Mouse (Mus musculus) megakaryocyte, adult 5-6 weeks (primary cell): ENCODE measurements around the gene Fam83f. TPM values are rescaled to one million over a fixed set of nuclear protein-coding genes. Genes with fewer than 3 reads are reported as not detected.

Source experiments
- ATAC-seq: 2 replicates; pipeline ENCODE4 v1.8.0; 2016; ENCODE audit warnings: mild to moderate bottlenecking, inconsistent platforms; ENCODE audit not compliant: poor library complexity, severe bottlenecking
- total RNA-seq, 2 experiments: library from RNA; stranded (forward) in 1 of 2; stranded (reverse) in 1 of 2; fragments of 153-499, 151-499 nt in 1 of 2; fragments of 221-1000, 200-1000 nt in 1 of 2; gene quantifications; 2 replicates each; pipeline versions ENCODE4 v1.2.3 to v1.2.4; 2015 to 2017

Fam83f gene
- total RNA-seq, 2 experiments from 2014 or later = 1.0 to 2.6 TPM

DNA sequence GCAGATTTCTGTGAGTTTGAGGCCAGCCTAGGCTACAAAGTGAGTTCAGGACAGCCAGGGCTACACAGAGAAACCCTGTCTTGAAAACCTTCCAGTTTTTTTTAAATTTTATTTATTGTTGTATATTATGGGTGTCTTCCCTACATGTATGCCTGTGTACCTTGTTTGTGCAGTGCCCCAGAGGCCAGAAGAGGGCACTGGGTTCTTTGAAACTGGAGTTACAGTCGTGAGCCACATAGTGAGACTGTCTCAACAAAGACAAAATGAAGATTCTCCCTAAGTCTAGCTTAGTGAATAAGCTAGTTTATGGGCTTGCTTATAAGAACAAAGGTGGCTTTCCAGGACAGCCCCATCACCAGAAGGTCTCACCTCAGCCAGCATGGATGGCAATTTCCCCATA, 64.9 kb downstream of the Fam83f start:
- peak; percentile 27; the same call in 1 of the 2 replicates for ATAC-seq

DNA sequence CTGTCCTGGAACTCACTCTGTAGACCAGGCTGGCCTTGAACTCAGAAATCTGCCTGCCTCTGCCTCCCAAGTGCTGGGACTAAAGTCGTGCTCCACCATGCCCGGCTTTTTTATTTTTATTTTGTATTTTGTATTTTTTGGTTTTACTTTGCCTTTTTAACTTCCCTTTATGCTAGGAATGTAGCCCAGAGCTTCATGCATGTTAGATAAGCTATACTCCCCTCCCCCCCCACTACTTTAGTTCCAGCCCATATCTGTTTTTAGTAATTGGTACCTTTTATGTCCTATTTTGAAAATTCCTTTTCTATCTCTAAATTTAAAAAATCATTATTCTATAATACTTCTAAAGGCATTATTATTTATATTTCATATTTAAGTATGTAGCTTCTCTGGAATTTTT, 66.6 kb downstream of the Fam83f start:
- ATAC-seq = no peak

- ATAC-seq = peak; percentile 33; the same call in 1 of the 2 replicates
Measured at GRCm38 (mm10) chr15:80739972-80740371, 68.3 kb downstream of the Fam83f start.

- ATAC-seq = no peak
Measured at GRCm38 (mm10) chr15:80741836-80742235, 70.2 kb downstream of the Fam83f start.

DNA sequence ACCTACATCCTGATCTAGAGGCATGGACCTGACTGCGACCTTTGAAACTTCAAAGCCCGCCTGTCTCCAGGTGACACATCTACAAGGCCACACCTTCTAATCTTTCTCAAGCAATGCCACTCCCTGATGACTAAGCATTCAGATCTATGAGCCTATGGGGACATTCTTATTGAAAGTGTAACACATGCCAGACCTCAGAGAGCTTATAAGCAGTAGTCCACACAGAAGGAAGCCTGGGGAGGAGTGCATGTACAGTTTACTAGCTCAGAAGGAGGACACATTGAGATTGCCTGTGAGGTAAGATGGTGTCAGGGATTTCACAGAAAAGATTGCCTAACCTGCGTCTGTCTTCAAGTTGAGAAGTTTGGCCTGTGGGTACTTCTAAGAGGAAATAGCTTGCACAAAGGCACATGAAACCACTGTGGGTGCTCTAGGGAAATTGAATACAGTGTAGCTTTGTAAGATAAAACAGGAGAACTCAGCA, 71.4 kb downstream of the Fam83f start:
- ATAC-seq = peak; percentile 87

- ATAC-seq = peak; percentile 6; the same call in 1 of the 2 replicates
Measured at GRCm38 (mm10) chr15:80743606-80744005, 72.0 kb downstream of the Fam83f start.

GRCm38 (mm10) chr15:80744667-80745422, 73.2 kb downstream of the Fam83f start:
- no peak for ATAC-seq

DNA sequence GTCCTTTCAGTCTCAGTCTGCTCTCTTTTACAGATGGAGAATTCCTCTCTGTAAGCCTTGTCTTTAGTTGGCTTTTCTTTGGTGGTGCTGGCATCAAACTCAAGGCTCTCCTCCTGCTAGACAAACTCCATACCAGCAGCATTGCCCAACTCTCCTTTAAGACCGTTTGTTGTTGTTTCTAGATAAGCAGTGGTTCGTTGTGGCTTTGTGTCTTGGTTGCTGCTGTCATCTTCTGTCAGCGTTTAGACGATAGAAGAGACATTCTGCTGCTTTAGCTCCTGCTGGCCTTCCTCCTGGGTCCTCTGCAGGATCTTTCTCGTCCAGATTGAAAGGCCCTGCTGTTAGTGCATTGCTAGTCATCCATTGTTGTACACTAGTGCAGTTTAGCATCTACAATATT, 77.3 kb downstream of the Fam83f start:
- no peak for ATAC-seq

Other genes with a start within 250 kb of the Fam83f start
- gene Enthd1, start 106.7 kb upstream of the Fam83f start, total RNA-seq (2015) = 0.11 TPM in 1 of 2 replicates, not detected in the other
- 0.18 TPM in 1 of 2 replicates, not detected in the other for gene Enthd1, start 106.7 kb upstream of the Fam83f start, total RNA-seq (2017)
- gene Grap2, start 99.3 kb upstream of the Fam83f start, total RNA-seq (2015) = 3.6 and 4.3 TPM in 2 replicates
- 7.3 and 7.4 TPM in 2 replicates for gene Grap2, start 99.3 kb upstream of the Fam83f start, total RNA-seq (2017)
- gene Tnrc6b, start 39.5 kb downstream of the Fam83f start, total RNA-seq (2015) = 41.6 and 54.7 TPM in 2 replicates
- gene Tnrc6b, start 39.5 kb downstream of the Fam83f start, total RNA-seq (2017) = 32.1 and 40.2 TPM in 2 replicates